Mouse (Mus musculus): ENCODE measurements around the gene Lmo4. TPM values are rescaled to one million over a fixed set of nuclear protein-coding genes. Genes with fewer than 3 reads are reported as not detected.

Gene Lmo4
- total RNA-seq, 2 experiments from 2014 or later: 201 to 231 TPM

DNA sequence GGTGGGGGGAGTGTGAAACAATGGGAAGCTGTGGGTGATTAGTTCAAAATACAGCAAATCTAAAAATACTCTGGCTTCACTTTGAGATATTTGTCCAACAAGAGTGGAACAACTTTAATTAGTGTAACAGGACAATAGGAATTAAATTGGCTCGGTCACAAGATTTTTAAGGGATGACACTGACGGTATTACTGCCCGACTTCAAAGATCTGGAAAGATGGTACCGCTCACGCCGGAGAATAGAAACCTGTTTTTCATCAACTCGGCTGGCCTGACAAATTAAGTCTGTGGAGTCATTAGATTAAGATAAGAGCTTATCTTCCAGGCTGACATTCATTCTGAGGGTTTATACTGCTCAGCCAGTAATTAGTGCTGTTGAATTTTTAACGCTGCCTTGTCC is 42.9 kb downstream of the Lmo4 start:
- DNase-seq (ENCODE audit: extremely low spot score in 1 of 2, low spot score in 1 of 2): no peak

DNA sequence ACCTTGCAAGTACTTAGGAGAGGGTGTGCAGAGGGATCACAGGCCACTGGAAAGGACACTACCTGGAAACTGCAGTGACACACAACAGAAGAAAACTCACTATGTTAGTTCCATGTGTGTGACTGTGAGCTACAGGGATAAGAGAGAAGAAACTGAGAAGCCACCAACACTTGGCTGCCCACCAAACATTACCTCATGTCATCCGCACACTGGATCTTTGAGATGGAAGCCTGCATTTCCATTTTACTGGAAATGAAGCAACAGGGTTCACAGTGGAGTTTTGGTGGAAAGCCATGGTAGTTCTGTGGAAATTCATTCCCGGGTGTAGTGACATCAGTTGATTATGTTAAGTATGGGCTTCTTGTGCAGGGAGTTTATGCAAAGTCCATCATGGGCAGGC is 43.8 kb downstream of the Lmo4 start:
- DNase-seq (ENCODE audit: extremely low spot score in 1 of 2, low spot score in 1 of 2): no peak

DNA sequence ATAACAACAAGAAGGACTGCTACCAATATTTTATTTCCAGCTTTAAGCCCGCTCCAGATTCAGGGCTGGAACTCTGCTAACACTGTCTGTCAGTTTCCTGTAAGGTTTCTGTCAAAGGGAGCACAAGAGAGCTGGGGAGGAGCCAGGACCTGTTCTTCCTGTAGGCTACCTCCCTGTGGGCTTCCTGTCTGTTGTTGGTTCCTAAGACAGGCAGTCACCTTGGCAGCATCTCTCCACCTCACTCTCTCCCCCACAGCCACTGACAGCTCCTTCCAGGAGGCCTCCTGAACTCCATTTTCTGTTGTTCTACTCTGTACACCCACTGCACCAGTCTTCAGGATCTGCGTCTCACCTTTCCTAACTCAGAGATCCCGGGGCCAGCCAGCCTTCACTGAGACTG is 49.3 kb downstream of the Lmo4 start:
- DNase-seq (ENCODE audit: extremely low spot score in 1 of 2, low spot score in 1 of 2): no peak

DNA sequence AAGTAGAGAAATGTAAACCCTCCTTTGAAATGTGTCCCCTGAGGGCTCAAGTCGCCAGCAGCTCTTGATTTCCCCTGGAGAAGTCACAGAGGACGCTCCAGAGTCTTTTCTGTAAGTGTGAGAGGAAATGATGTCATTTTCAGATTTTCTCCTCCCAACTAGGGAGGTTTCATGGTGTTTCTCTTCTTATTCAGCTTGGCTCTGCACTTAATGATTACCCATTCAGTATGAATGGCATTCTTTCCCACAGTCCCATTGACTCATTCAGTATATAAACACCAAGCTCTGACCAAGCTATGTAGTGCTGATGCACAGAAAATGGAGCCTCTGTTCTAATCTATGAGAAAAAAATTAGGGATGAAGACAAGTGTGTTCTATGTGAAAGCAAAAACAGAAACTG is 51.6 kb downstream of the Lmo4 start:
- DNase-seq (ENCODE audit: extremely low spot score in 1 of 2, low spot score in 1 of 2): no peak

DNA sequence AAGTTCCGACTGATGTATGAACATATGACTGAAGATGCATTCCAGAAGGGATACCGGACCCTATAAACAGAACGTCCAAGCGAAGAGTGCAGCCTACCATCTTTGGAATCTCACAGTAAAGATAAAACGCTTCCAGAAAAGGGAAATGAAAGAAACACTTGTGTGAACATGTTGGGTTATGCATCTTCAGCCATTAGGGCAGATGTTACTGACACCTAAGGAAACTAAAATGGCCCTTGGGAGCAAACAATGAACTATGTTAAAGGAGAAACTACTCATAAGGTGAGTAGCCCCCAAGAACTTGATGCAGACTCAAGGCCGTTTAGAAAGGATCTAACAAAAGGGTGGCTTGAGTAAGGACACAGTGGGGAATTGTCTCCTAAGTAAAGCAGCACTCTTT is 54.0 kb downstream of the Lmo4 start:
- DNase-seq (ENCODE audit: extremely low spot score in 1 of 2, low spot score in 1 of 2): no peak

DNA sequence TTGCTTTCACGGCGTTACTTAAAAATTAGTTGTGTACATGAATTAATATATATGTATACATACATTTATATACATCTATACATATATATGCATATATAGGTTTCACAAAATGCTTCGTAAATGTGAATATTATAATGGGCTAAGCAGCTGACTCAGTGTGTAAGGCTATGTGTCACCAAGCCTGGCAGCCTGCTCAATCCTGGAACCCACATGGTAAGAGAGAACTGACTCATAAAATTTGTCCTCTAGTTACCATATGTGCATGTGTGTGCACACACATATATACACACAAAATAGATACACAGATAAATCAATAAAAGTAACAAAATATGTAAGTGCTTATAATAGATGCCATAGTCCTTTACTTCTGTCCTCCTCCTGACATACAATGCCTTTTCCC is 56.8 kb downstream of the Lmo4 start:
- no peak for DNase-seq (ENCODE audit: extremely low spot score in 1 of 2, low spot score in 1 of 2)

DNA sequence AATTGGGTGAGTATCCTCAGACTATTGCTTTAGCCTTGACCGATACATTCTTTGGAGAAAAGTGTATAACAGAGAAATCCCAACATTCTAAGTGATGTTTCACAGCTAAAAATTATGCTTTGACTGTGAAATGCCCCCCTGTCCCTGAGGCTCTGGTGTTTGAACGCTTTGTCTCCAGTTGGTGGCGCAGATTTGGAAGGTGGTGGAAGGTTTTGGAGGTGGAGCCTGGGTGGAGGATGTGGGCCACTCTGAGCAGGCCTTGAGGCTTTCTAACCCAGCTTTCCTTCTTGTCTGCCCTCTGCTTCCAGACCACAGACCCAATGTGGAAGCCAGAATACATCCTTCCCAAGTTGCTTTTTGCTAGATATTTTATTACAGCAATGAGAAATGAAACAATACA is 57.8 kb downstream of the Lmo4 start:
- DNase-seq (ENCODE audit: extremely low spot score in 1 of 2, low spot score in 1 of 2): no peak

DNA sequence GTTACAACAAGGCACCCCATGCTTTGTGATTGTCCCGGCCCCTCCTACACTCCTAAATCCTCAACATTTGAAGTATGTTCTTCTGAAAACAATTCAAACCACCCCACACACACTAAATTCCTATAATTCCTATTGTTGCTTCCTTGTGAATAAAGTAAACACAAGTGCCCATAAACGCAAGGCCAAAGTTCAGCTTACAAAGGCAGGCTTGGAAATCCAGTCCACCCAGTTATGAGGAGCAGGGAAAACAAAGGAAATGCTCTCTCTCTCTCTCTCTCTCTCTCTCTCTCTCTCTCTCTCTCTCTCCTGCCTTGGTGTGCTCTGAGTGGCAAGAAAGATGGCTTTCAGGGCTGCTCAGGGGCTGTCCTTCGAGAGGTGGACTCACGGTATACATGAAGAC is 61.0 kb downstream of the Lmo4 start:
- no peak for DNase-seq (ENCODE audit: extremely low spot score in 1 of 2, low spot score in 1 of 2)

DNA sequence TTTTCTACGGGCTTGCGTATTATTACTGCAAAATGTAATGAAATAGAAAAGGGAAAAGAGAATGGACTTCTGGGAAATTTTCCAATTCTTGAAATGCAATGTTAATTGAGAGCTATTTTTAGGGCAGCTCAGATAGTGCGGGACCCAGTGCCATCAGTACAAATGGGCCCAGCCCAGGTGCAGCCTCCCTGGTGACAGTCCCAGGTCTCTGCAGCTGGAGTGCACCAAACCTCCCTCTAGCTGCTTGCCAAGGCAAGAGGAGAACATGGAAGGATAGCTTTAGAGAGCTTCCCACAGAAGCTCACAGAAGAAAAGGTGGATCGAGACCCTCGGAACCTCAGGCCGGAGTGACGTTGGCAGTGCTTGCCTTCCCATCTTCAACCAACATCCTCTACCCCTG is 62.1 kb downstream of the Lmo4 start:
- no peak for DNase-seq (ENCODE audit: extremely low spot score in 1 of 2, low spot score in 1 of 2)

DNA sequence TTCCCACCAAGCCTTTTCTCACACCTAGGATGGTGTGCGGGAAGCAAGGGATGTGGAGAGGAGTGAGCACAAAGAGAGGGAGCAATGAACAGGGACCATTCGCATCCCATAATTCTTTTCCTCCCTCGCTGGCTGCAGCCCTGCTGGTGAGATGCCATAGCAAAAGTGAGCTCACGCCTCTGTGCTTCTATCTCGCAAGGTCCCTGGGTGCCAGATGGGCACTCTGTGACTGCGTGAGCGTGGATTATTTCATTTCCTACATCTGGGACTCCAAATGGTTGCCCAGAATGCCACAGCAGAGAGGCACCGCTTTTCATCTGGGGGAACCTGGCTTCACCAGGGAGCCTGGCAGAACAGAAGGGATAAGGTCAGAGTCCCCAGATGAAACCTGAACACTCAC is 63.2 kb downstream of the Lmo4 start:
- DNase-seq (ENCODE audit: extremely low spot score in 1 of 2, low spot score in 1 of 2): peak; percentile 16 to 26

DNA sequence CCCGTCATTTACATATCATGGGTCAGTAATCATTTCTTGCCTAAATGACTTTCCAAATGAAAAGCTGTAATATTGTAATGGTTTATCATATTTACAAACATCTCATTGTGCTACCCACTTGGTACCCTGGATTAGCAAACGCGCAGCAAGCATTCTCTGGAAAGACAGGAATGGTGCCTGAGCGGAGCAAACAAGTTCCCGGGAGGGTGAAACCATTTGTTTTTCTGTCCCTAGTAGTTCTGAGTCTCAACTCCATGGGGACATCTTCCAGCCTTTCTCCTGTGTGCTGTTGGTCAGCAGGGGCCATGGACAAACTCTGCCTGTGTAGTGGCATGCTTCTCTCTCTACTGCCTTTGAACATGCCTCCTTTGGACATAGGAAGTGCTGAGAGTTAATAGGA is 64.2 kb downstream of the Lmo4 start:
- DNase-seq (ENCODE audit: extremely low spot score in 1 of 2, low spot score in 1 of 2): no peak

DNA sequence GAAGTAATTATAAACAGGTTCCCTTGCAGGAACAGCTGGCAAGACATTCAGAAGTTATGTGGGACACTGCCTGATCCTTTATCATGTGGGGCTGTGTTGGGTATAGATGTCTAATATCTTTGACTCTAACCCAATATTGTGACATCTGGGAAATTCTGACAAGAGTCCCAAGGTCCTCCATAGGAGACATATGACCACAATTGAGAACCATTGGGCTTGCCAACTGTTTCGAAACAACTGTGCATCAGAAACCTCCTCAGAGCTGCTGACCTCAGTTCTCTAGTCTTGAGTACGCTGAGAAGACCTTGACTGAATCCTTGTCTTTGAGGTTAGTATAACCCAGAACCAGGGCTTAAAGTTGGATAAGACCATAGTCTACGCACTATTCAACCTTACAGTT is 66.4 kb downstream of the Lmo4 start:
- DNase-seq (ENCODE audit: extremely low spot score in 1 of 2, low spot score in 1 of 2): no peak

Data from layer of hippocampus, postnatal 25 days (tissue).